Comparison of ENCODE assay signal across 23 mouse cellular contexts in the genomic region with DNA sequence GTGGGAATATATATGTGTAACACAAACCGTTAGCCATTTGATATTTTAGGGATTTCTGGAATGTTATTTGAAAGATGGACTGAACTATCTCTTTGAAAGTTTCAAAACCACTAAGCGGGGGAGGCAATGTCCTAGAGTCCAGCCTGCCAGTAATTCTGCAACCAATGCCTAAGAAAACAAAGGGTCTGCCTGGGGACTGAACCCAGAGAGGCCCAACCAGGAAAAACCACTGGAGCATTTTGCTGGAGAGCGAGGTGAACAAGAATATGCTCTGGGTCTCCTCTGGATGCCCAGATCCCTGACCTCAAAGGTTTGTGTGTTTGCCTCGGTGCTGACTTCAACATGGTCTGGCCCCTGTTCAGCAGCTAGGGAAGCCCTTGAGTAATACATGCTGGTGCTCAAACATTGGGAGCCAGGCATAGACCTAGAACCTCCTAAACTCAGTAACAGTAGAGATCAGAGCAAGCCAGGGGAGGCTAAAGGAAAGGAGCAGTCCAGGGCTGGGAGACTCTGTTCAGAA. TPM values are rescaled to one million over a fixed set of nuclear protein-coding genes. Genes with fewer than 3 reads are reported as not detected.
DNase-seq lines count a peak whose midpoint lies in the region; ATAC-seq and TF ChIP-seq lines count a peak whose summit lies in the region.
"Had no signal": no experiment of that assay in that cellular context is flagged by ENCODE, and none has a peak within 500 bp of the region (broad histone marks: within the 10 kb centered on the region; RNA-seq: fewer than 3 reads in every experiment).

No protein-coding gene starts in this region.

- 21% methylated on average over 4 of the region's 4 CpGs for WGBS in kidney, embryonic 16.5 days
- 45% methylated on average over 4 of the region's 4 CpGs for WGBS in kidney, adult 2 months
- 63% methylated on average over 4 of the region's 4 CpGs for WGBS in heart, embryonic 12.5 days
- WGBS in limb, embryonic 15.5 days = 61% methylated on average over 4 of the region's 4 CpGs

- H3K27ac ChIP-seq in kidney, embryonic 16.5 days (ENCODE audit: low read length) = peak overlapping the region; percentile 48; the same call in 1 of the 2 replicates
- no peak overlapping the region for H3K27ac ChIP-seq in kidney, adult 2 months (ENCODE audit: insufficient read depth, low read depth, low read length)
- 0 out of 2 replicates have a peak overlapping the region, but pooled peaks have one; percentile 23 for H3K27ac ChIP-seq in heart, embryonic 12.5 days (ENCODE audit: poor library complexity, severe bottlenecking)
- H3K27ac ChIP-seq in limb, embryonic 15.5 days = 0 out of 2 replicates have a peak overlapping the region, but pooled peaks have one; percentile 27
- H3K27ac ChIP-seq: liver, embryonic 13.5 days; midbrain, embryonic 15.5 days had no signal

- peaks cover 11% of the 10 kb centered on the region for H3K4me1 ChIP-seq in kidney, embryonic 16.5 days (ENCODE audit: insufficient read depth, low read length)
- H3K4me1 ChIP-seq in kidney, adult 2 months (ENCODE audit: control insufficient read depth, insufficient read depth, low read length) = no peaks in the 10 kb centered on the region
- peaks cover 8% of the 10 kb centered on the region for H3K4me1 ChIP-seq in heart, embryonic 12.5 days (replicated peaks)
- 0 out of 2 replicates have a peak, but pooled peaks cover 4% of the 10 kb centered on the region for H3K4me1 ChIP-seq in limb, embryonic 15.5 days
- H3K4me1 ChIP-seq: midbrain, embryonic 15.5 days had no signal

- no peaks in the 10 kb centered on the region for H3K9me3 ChIP-seq in kidney, embryonic 16.5 days (ENCODE audit: low read length)
- no peaks in the 10 kb centered on the region for H3K9me3 ChIP-seq in heart, embryonic 12.5 days (replicated peaks)
- no peaks in the 10 kb centered on the region for H3K9me3 ChIP-seq in limb, embryonic 15.5 days
- H3K9me3 ChIP-seq: liver, embryonic 13.5 days; midbrain, embryonic 15.5 days had no signal

- no peak overlapping the region for H3K4me3 ChIP-seq in kidney, embryonic 16.5 days (ENCODE audit: low read length)
- H3K4me3 ChIP-seq in kidney, adult 2 months (ENCODE audit: insufficient read depth, low read depth, low read length) = no peak overlapping the region
- no peak overlapping the region for H3K4me3 ChIP-seq in heart, embryonic 12.5 days
- no peak overlapping the region for H3K4me3 ChIP-seq in limb, embryonic 15.5 days
- H3K4me3 ChIP-seq: liver, embryonic 13.5 days; midbrain, embryonic 15.5 days had no signal

- H3K36me3 ChIP-seq in kidney, embryonic 16.5 days (ENCODE audit: insufficient read depth, low read length) = no peaks in the 10 kb centered on the region
- H3K36me3 ChIP-seq in kidney, adult 2 months (ENCODE audit: control insufficient read depth, insufficient read depth, low read length) = no peaks in the 10 kb centered on the region
- no peaks in the 10 kb centered on the region for H3K36me3 ChIP-seq in heart, embryonic 12.5 days
- H3K36me3 ChIP-seq in limb, embryonic 15.5 days = no peaks in the 10 kb centered on the region
- H3K36me3 ChIP-seq: liver, embryonic 13.5 days; midbrain, embryonic 15.5 days had no signal

- no peaks in the 10 kb centered on the region for H3K27me3 ChIP-seq in kidney, embryonic 16.5 days (ENCODE audit: insufficient read depth, low read length)
- no peaks in the 10 kb centered on the region for H3K27me3 ChIP-seq in kidney, adult 2 months (replicated peaks; ENCODE audit: control insufficient read depth, insufficient read depth, low read length)
- H3K27me3 ChIP-seq in heart, embryonic 12.5 days (replicated peaks) = no peaks in the 10 kb centered on the region
- no peaks in the 10 kb centered on the region for H3K27me3 ChIP-seq in limb, embryonic 15.5 days
- H3K27me3 ChIP-seq: liver, embryonic 13.5 days; midbrain, embryonic 15.5 days had no signal

- H3K4me2 ChIP-seq in kidney, embryonic 16.5 days (replicated peaks; ENCODE audit: low read depth, low read length) = no peak overlapping the region
- no peak overlapping the region for H3K4me2 ChIP-seq in heart, embryonic 12.5 days
- no peak overlapping the region for H3K4me2 ChIP-seq in limb, embryonic 15.5 days
- H3K4me2 ChIP-seq: liver, embryonic 13.5 days; midbrain, embryonic 15.5 days had no signal

- DNase-seq in kidney, adult 2 months = no peak
- DNase-seq in ovary, postnatal 36 days (ENCODE audit: low spot score) = peak; percentile 34
- DNase-seq in ovary, postnatal 10 days (ENCODE audit: low spot score) = no peak
- no peak for DNase-seq in layer of hippocampus, postnatal 14 days (ENCODE audit: low spot score in 2 of 2)
- no peak for DNase-seq in urinary bladder, postnatal 36 days (ENCODE audit: low spot score in 2 of 2)
- DNase-seq: cerebellum, adult 9-11 months; kidney, postnatal 10 days; layer of hippocampus, adult 9-11 months; liver, embryonic 13.5 days; right cerebral cortex, postnatal 25 days; thymus, postnatal 4 days had no signal

- no peak for TF ChIP-seq POLR2A in kidney, adult 2 months (IDR thresholded peaks at IDR 0.05; ENCODE audit: low read depth, low read length)

- no peak for TF ChIP-seq CTCF in kidney, adult 2 months (conservative IDR thresholded peaks at IDR 0.05; ENCODE audit: insufficient read depth, insufficient read length, low read depth, low read length)

- peak; percentile 31; the same call in 1 of the 2 replicates for ATAC-seq in kidney, embryonic 16.5 days (ENCODE audit: low FRiP score, low TSS enrichment)
- ATAC-seq in heart, embryonic 12.5 days (ENCODE audit: insufficient number of reproducible peaks, low FRiP score) = no peak
- ATAC-seq in limb, embryonic 15.5 days (ENCODE audit: insufficient number of reproducible peaks, low FRiP score, low TSS enrichment, low read depth) = no peak
- ATAC-seq: forebrain, embryonic 16.5 days; midbrain, embryonic 15.5 days had no signal

- no peak overlapping the region for H3K9ac ChIP-seq in kidney, embryonic 16.5 days (replicated peaks; ENCODE audit: low read length)
- no peak overlapping the region for H3K9ac ChIP-seq in heart, embryonic 12.5 days
- no peak overlapping the region for H3K9ac ChIP-seq in limb, embryonic 15.5 days
- H3K9ac ChIP-seq: liver, embryonic 13.5 days; midbrain, embryonic 15.5 days had no signal

RNA-seq across cellular contexts. Expression of a gene that starts 41.0 kb away (rescaled TPM):
- not detected in 2 replicates for polyA plus RNA-seq in kidney, embryonic 16.5 days (2015; fragmentation: Nextera tagmentation; extraction: Ambion mirVana)
- polyA plus RNA-seq in kidney, adult 2 months (2012; rRNA removed) = not detected in 2 replicates
- polyA plus RNA-seq in heart, embryonic 12.5 days (2016; fragmentation: Nextera tagmentation; extraction: Ambion mirVana) = 0.82 and 1.8 TPM in 2 replicates
- not detected in 2 replicates for polyA plus RNA-seq in limb, embryonic 15.5 days (2015; fragmentation: Nextera tagmentation; extraction: Ambion mirVana)
- not detected for total RNA-seq in layer of hippocampus, postnatal 14 days (2021)
- total RNA-seq: adrenal gland, postnatal 4 days; ES-E14; left cerebral cortex, postnatal 14 days; megakaryocyte, adult 5-6 weeks had no signal
- polyA plus RNA-seq: forebrain, embryonic 16.5 days; hindbrain, embryonic 11.5 days; liver, embryonic 13.5 days; lung, embryonic 16.5 days; midbrain, embryonic 15.5 days; neural tube, embryonic 11.5 days had no signal

RNA-seq across cellular contexts. Expression of a gene that starts 54.6 kb away (rescaled TPM):
- 14.3 and 20.2 TPM in 2 replicates for polyA plus RNA-seq in kidney, embryonic 16.5 days (2015; fragmentation: Nextera tagmentation; extraction: Ambion mirVana)
- 28.3 and 29.2 TPM in 2 replicates for polyA plus RNA-seq in kidney, adult 2 months (2012; rRNA removed)
- 26.1 and 31.8 TPM in 2 replicates for polyA plus RNA-seq in heart, embryonic 12.5 days (2016; fragmentation: Nextera tagmentation; extraction: Ambion mirVana)
- polyA plus RNA-seq in limb, embryonic 15.5 days (2015; fragmentation: Nextera tagmentation; extraction: Ambion mirVana) = 29.5 and 32.7 TPM in 2 replicates
- 100 to 1,000 TPM; 230 to 243 TPM for total RNA-seq in layer of hippocampus, postnatal 14 days (2021)
